Comparison of ENCODE assay signal across 20 mouse cellular contexts in the genomic region with DNA sequence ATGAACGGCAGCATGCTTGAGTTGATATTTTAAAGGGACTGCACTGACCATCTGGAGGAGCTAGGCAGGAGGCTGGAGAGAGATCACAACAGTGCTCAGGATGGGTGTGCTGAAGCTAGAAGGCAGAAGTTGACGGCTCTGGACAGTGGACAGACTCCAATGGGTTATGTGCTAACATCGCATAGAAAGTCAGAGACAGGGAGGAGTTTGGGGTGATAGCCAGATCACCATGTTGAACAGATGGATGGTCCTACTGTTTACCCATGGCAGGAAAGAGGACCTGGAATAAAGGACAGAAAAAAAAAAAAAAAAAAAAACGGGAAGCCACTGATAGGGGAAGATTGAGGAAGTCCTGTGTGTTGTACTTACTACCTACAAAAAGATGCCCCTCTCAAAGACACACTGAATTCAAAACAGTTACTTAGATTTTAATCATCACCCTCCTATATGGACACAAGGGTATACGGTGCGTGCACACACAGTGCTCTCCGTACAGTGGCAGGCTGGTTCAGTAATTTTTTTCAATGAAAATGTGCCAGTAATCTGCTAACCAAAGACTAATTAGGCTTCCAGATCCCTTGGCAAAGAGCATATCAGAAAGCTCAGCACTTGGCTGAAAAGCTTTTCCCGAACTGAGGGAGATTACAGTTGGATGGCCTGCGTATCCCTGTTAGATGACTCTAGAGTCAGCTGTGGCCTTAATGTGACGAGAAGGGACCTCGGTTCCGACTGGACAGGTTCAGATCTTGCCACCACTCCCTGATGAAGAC. TPM values are rescaled to one million over a fixed set of nuclear protein-coding genes. Genes with fewer than 3 reads are reported as not detected.
DNase-seq lines count a peak whose midpoint lies in the region; ATAC-seq and TF ChIP-seq lines count a peak whose summit lies in the region.
"Had no signal": no experiment of that assay in that cellular context is flagged by ENCODE, and none has a peak within 500 bp of the region (broad histone marks: within the 10 kb centered on the region; RNA-seq: fewer than 3 reads in every experiment).

No protein-coding gene starts in this region.

- H3K9ac ChIP-seq in forebrain, embryonic 14.5 days (ENCODE audit: low read length) = no peak overlapping the region
- H3K9ac ChIP-seq: embryonic facial prominence, embryonic 15.5 days; liver, embryonic 12.5 days; lung, embryonic 14.5 days had no signal

- H3K4me1 ChIP-seq in forebrain, embryonic 14.5 days (ENCODE audit: control insufficient read depth, insufficient read depth, low read length) = peaks cover 13% of the 10 kb centered on the region
- H3K4me1 ChIP-seq in forebrain, embryonic 10.5 days = no peaks in the 10 kb centered on the region; the same call in 1 of the 2 replicates
- peaks cover 32% of the 10 kb centered on the region for H3K4me1 ChIP-seq in cerebellum, adult 2 months (ENCODE audit: control insufficient read depth, insufficient read depth, low read length)
- H3K4me1 ChIP-seq: heart, embryonic 10.5 days; liver, embryonic 12.5 days had no signal

- no peak overlapping the region for H3K4me3 ChIP-seq in forebrain, embryonic 14.5 days (ENCODE audit: low read depth, low read length)
- H3K4me3 ChIP-seq in forebrain, embryonic 10.5 days = no peak overlapping the region
- peak overlapping the region; percentile 22 for H3K4me3 ChIP-seq in cerebellum, adult 2 months (replicated peaks; ENCODE audit: insufficient read depth, low read depth, low read length)
- H3K4me3 ChIP-seq: embryonic facial prominence, embryonic 15.5 days; heart, embryonic 10.5 days; left cerebral cortex, adult 2 months; liver, embryonic 12.5 days had no signal

- ATAC-seq in forebrain, embryonic 14.5 days = peak; percentile 21; the same call in 1 of the 2 replicates
- ATAC-seq: liver, embryonic 12.5 days; midbrain, embryonic 16.5 days had no signal

- no peak for TF ChIP-seq CTCF in cerebellum, adult 2 months (IDR thresholded peaks at IDR 0.05; ENCODE audit: borderline replicate concordance, insufficient read depth, low read depth, low read length)

- H3K4me2 ChIP-seq in forebrain, embryonic 14.5 days (ENCODE audit: low read length) = no peak overlapping the region
- H3K4me2 ChIP-seq: embryonic facial prominence, embryonic 15.5 days; liver, embryonic 12.5 days; lung, embryonic 14.5 days had no signal

- no peaks in the 10 kb centered on the region for H3K9me3 ChIP-seq in forebrain, embryonic 14.5 days (replicated peaks; ENCODE audit: control insufficient read depth, low read length)
- H3K9me3 ChIP-seq in forebrain, embryonic 10.5 days = no peaks in the 10 kb centered on the region
- H3K9me3 ChIP-seq: embryonic facial prominence, embryonic 15.5 days; heart, embryonic 10.5 days; liver, embryonic 12.5 days had no signal

- no peak for TF ChIP-seq POLR2A in cerebellum, adult 2 months (IDR thresholded peaks at IDR 0.05; ENCODE audit: borderline replicate concordance, insufficient read depth, low read length)

- 65% methylated on average over 12 of the region's 12 CpGs for WGBS in forebrain, embryonic 14.5 days
- WGBS in forebrain, embryonic 10.5 days = 92% methylated on average over 12 of the region's 12 CpGs
- WGBS in cerebellum, adult 2 months = 12% methylated on average over 12 of the region's 12 CpGs

- DNase-seq in forebrain, embryonic 14.5 days (ENCODE audit: low spot score) = peak; percentile 52
- no peak for DNase-seq in forebrain, embryonic 10.5 days (ENCODE audit: extremely low spot score, low spot score)
- peak; percentile 93 for DNase-seq in brain, adult 2 months (ENCODE audit: low read depth, low spot score)
- peak; percentile 64 to 84 for DNase-seq in cerebellum, adult 2 months
- DNase-seq in cerebellum, postnatal 36 days = peak; percentile 50 to 66
- no peak for DNase-seq in thymus, adult 18-20 months
- DNase-seq in natural killer cell, adult 2 months (ENCODE audit: low spot score in 2 of 2) = no peak
- DNase-seq: adrenal gland, postnatal 36 days; kidney, adult 9 months; kidney, postnatal 36 days; layer of hippocampus, adult 9-11 months; lung, embryonic 14.5 days; lung, postnatal 36 days; thymus, postnatal 36 days had no signal

- no peaks in the 10 kb centered on the region for H3K27me3 ChIP-seq in forebrain, embryonic 14.5 days (replicated peaks; ENCODE audit: control insufficient read depth, insufficient read depth, low read length)
- H3K27me3 ChIP-seq in forebrain, embryonic 10.5 days (ENCODE audit: poor library complexity, severe bottlenecking) = no peaks in the 10 kb centered on the region
- H3K27me3 ChIP-seq in cerebellum, adult 2 months (ENCODE audit: control insufficient read depth, insufficient read depth, low read length) = no peaks in the 10 kb centered on the region
- H3K27me3 ChIP-seq: embryonic facial prominence, embryonic 15.5 days; liver, embryonic 12.5 days had no signal

- no peak overlapping the region for H3K27ac ChIP-seq in forebrain, embryonic 14.5 days (ENCODE audit: low read depth, low read length)
- no peak overlapping the region for H3K27ac ChIP-seq in forebrain, embryonic 10.5 days
- peak overlapping the region; percentile 59 for H3K27ac ChIP-seq in cerebellum, adult 2 months (ENCODE audit: insufficient read depth, low read length)
- H3K27ac ChIP-seq: embryonic facial prominence, embryonic 15.5 days; heart, embryonic 10.5 days; left cerebral cortex, adult 2 months; liver, embryonic 12.5 days had no signal

- H3K36me3 ChIP-seq in forebrain, embryonic 14.5 days (ENCODE audit: control insufficient read depth, insufficient read depth, low read length) = no peaks in the 10 kb centered on the region
- H3K36me3 ChIP-seq in forebrain, embryonic 10.5 days (replicated peaks) = no peaks in the 10 kb centered on the region
- H3K36me3 ChIP-seq: embryonic facial prominence, embryonic 15.5 days; G1E; heart, embryonic 10.5 days; liver, embryonic 12.5 days had no signal

RNA-seq across cellular contexts. Expression of a gene that starts 47.8 kb away (rescaled TPM):
- 3.5 and 4.1 TPM in 2 replicates for polyA plus RNA-seq in forebrain, embryonic 14.5 days (2014; fragmentation: Nextera tagmentation; extraction: Ambion mirVana)
- polyA plus RNA-seq in forebrain, embryonic 10.5 days (2016; fragmentation: Nextera tagmentation; extraction: Ambion mirVana) = 6.3 and 6.5 TPM in 2 replicates
- 11.4 and 13.4 TPM in 2 replicates for polyA plus RNA-seq in cerebellum, adult 2 months (2012; rRNA removed)
- polyA plus RNA-seq: G1E had no signal

Comparison
In these comparisons a context has a peak if more than half of its experiments do, and no peak if none do; other contexts are left out.
1. DNase-seq: peak in forebrain, embryonic 14.5 days (single experiment), brain, adult 2 months (single experiment), cerebellum, adult 2 months (2 of 2) and cerebellum, postnatal 36 days (2 of 2); none in forebrain, embryonic 10.5 days (single experiment), thymus, adult 18-20 months (0 of 2) and natural killer cell, adult 2 months (0 of 2).